Mouse (Mus musculus): ENCODE measurements around the gene Fbln2. TPM values are rescaled to one million over a fixed set of nuclear protein-coding genes. Genes with fewer than 3 reads are reported as not detected.

The Fbln2 gene
- total and polyA plus RNA-seq, 3 experiments = 0.81 TPM; not detected in 2

DNA sequence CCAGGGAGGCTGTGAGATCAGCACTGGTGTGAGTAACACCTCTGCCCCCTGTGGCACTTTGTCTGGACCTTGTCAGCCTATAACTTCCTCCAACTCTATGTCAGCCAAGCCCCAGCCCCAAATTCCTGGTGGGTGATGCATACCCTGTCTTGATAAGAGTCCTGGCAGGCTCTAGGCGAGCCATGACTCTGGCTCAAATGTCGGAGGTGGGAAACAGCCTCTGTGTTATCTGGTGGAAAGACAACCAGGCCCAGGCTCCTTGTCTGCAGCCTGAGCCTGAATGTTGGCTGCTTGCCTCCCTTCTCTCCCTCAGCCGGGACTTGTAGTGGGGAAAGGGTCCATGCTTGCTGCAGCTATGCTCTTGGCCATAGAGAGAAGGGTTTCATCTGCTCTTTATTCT is 1.4 kb upstream of the Fbln2 start:
- Histone ChIP-seq H3K4me2 (ENCODE audit: insufficient read depth, low read depth, poor library complexity, severe bottlenecking) (no peak overlapping the region), H3K27me3 (replicated peaks) (peaks cover 93% of the 10 kb centered on the region)
- in situ Hi-C loops (cut with MboI; ENCODE audit: low pct_ligation_motif_present, low pct_unique_long_range_greater_than_20kb, low sequenced_read_pairs) = no loop called here

DNA sequence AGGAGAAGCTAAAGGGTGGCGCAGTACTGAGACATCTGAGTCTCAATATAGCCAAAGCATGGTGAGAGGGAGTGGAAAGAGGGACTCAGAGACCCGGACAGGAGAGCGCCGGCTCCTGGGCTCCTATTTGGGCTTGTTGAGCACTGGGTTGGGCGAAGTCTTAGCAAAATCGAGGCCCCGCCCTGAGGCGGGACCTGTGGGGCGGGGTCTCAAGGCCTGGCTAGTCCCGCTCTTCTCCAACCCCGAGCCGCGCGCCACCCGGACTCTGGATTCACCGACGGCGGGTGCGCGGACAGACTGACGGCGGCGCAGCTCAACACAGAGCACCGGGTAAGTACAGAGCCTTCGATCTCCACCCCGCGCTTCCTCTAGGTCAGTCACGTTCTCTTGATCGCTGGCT is 316 bp downstream of the Fbln2 start:
- dilution Hi-C loops (cut with MboI; ENCODE audit: extremely low pct_ligation_motif_present, extremely low pct_unique_long_range_greater_than_20kb, low sequenced_read_pairs) (no loop called here), in situ Hi-C loops (cut with MboI; ENCODE audit: low pct_ligation_motif_present, low pct_unique_long_range_greater_than_20kb, low sequenced_read_pairs) (no loop called here)
- Histone ChIP-seq H3K27ac (ENCODE audit: insufficient read depth, low read depth) (no peak overlapping the region), H3K79me2 (replicated peaks; ENCODE audit: control insufficient read depth, extremely low read depth, insufficient read depth, poor library complexity, severe bottlenecking) (no peaks in the 10 kb centered on the region), H3K4me2 (ENCODE audit: insufficient read depth, low read depth, poor library complexity, severe bottlenecking) (no peak overlapping the region), H3K36me3 (replicated peaks in 1 of 2; ENCODE audit: control insufficient read depth in 1 of 2, insufficient read depth in 1 of 2, low read length in 1 of 2) (no peaks in the 10 kb centered on the region), H3K4me1 (ENCODE audit: control insufficient read depth in 1 of 2, insufficient read depth in 2 of 2) (no peaks in the 10 kb centered on the region), H3K27me3 (replicated peaks) (peaks cover 96% of the 10 kb centered on the region), H3K4me3 (replicated peaks in 1 of 3; ENCODE audit: low read depth in 2 of 3, low read length in 2 of 3, poor library complexity in 1 of 3) (no peak overlapping the region), H3K9ac (ENCODE audit: insufficient read depth, low read depth) (no peak overlapping the region), H3K9me3 (replicated peaks; ENCODE audit: low read length) (no peaks in the 10 kb centered on the region)
- no peak for TF ChIP-seq ZKSCAN1 (IDR thresholded peaks at IDR 0.05; ENCODE audit: borderline replicate concordance, low read depth, low read length)
- no peak for TF ChIP-seq ZNF384 (IDR thresholded peaks at IDR 0.05; ENCODE audit: low read depth, low read length)
- TF ChIP-seq NRF1 (IDR thresholded peaks at IDR 0.05; ENCODE audit: low read depth, low read length) = no peak
- TF ChIP-seq GABPA (IDR thresholded peaks at IDR 0.05; ENCODE audit: insufficient replicate concordance, low read depth, low read length) = no peak
- no peak for TF ChIP-seq JUN (IDR thresholded peaks at IDR 0.05; ENCODE audit: insufficient read depth, low read depth, low read length)
- TF ChIP-seq CHD2 (IDR thresholded peaks at IDR 0.05; ENCODE audit: low read length) = no peak
- no peak for TF ChIP-seq MXI1 (IDR thresholded peaks at IDR 0.05; ENCODE audit: low read depth, low read length)
- no peak for TF ChIP-seq EP300 (IDR thresholded peaks at IDR 0.05; ENCODE audit: low read length)
- TF ChIP-seq ELF1 (IDR thresholded peaks at IDR 0.05; ENCODE audit: low read depth, low read length) = no peak
- TF ChIP-seq MEF2A (IDR thresholded peaks at IDR 0.05; ENCODE audit: borderline replicate concordance, low read depth, low read length) = no peak
- TF ChIP-seq RAD21 (IDR thresholded peaks at IDR 0.05; ENCODE audit: low read depth, low read length) = no peak
- TF ChIP-seq HCFC1 (IDR thresholded peaks at IDR 0.05; ENCODE audit: low read depth, low read length) = no peak
- TF ChIP-seq MAFK (IDR thresholded peaks at IDR 0.05; ENCODE audit: insufficient replicate concordance, low read length) = no peak
- DNase-seq (ENCODE audit: extremely low read depth) = peak; percentile 2

More for the DNA sequence above, 1.4 kb upstream of the Fbln2 start:
- no peaks in the 10 kb centered on the region for H3K4me1 ChIP-seq (ENCODE audit: control insufficient read depth in 1 of 2, insufficient read depth in 2 of 2)
- no peak overlapping the region for H3K9ac ChIP-seq (ENCODE audit: insufficient read depth, low read depth)
- H3K4me3 ChIP-seq (replicated peaks in 1 of 3; ENCODE audit: low read depth in 2 of 3, low read length in 2 of 3, poor library complexity in 1 of 3) = no peak overlapping the region
- no peaks in the 10 kb centered on the region for H3K9me3 ChIP-seq (replicated peaks; ENCODE audit: low read length)
- no peaks in the 10 kb centered on the region for H3K79me2 ChIP-seq (replicated peaks; ENCODE audit: control insufficient read depth, extremely low read depth, insufficient read depth, poor library complexity, severe bottlenecking)
- dilution Hi-C loops (cut with MboI; ENCODE audit: extremely low pct_ligation_motif_present, extremely low pct_unique_long_range_greater_than_20kb, low sequenced_read_pairs) = no loop called here
- H3K36me3 ChIP-seq (replicated peaks in 1 of 2; ENCODE audit: control insufficient read depth in 1 of 2, insufficient read depth in 1 of 2, low read length in 1 of 2) = no peaks in the 10 kb centered on the region
- H3K27ac ChIP-seq (ENCODE audit: insufficient read depth, low read depth) = no peak overlapping the region
- TF ChIP-seq USF2 (conservative IDR thresholded peaks at IDR 0.05; ENCODE audit: low read depth, low read length) (no peak), MAFK (IDR thresholded peaks at IDR 0.05; ENCODE audit: insufficient replicate concordance, low read length) (no peak), PAX5 (IDR thresholded peaks at IDR 0.05; ENCODE audit: low read length) (no peak), UBTF (IDR thresholded peaks at IDR 0.05; ENCODE audit: low read depth, low read length) (no peak), MYC (IDR thresholded peaks at IDR 0.05; ENCODE audit: low read depth, low read length) (no peak), CHD2 (IDR thresholded peaks at IDR 0.05; ENCODE audit: low read length) (no peak), HCFC1 (IDR thresholded peaks at IDR 0.05; ENCODE audit: low read depth, low read length) (no peak)
- no peak for DNase-seq (ENCODE audit: extremely low read depth)

Measured in CH12.LX (cell line).